Mouse (Mus musculus) MEL (cell line): ENCODE measurements around the gene Wasl. TPM values are rescaled to one million over a fixed set of nuclear protein-coding genes. Genes with fewer than 3 reads are reported as not detected.

ENCODE experiments used
- DNase-seq: peaks from one replicate; pipeline ENCODE4 v3.0.0; 2011; ENCODE audit warnings: low read depth, low spot score
- H3K27ac ChIP-seq: 2 replicates; pipeline ENCODE4 v1.5.1; 2012; ENCODE audit warnings: low read depth, mild to moderate bottlenecking, control low read depth, low read length, moderate library complexity; ENCODE audit not compliant: control insufficient read depth
- H3K27me3 ChIP-seq, 2 experiments: fragments of 150-350 bp in 1 of 2; sonication (generic) in 1 of 2; 2 replicates each; pipeline ENCODE4 v1.6.1; 2012; ENCODE audit warnings: low read length in 2 of 2, mild to moderate bottlenecking in 2 of 2, improper control_type of control experiment in 1 of 2, moderate library complexity in 1 of 2; ENCODE audit not compliant: insufficient read depth in 2 of 2, control insufficient read depth in 1 of 2
- H3K36me3 ChIP-seq, 2 experiments: 2 replicates each; pipeline ENCODE4 v1.6.1; 2012 to 2014; ENCODE audit warnings: low read length in 2 of 2, improper control_type of control experiment in 1 of 2, inconsistent platforms in 1 of 2, mild to moderate bottlenecking in 1 of 2; ENCODE audit not compliant: insufficient read depth in 2 of 2, control insufficient read depth in 1 of 2
- H3K4me1 ChIP-seq, 2 experiments: fragments of 150-350 bp in 1 of 2; sonication (generic) in 1 of 2; 2 replicates each; pipeline ENCODE4 v1.6.1; 2012; ENCODE audit warnings: low read length in 2 of 2, improper control_type of control experiment in 1 of 2, mild to moderate bottlenecking in 1 of 2; ENCODE audit not compliant: insufficient read depth in 2 of 2, control insufficient read depth in 1 of 2
- H3K4me3 ChIP-seq, 2 experiments: fragments of 150-350 bp in 1 of 2; sonication (generic) in 1 of 2; 2 replicates each; pipeline ENCODE4 v1.5.1; 2012; ENCODE audit warnings: low read depth in 2 of 2, low read length in 2 of 2, mild to moderate bottlenecking in 2 of 2, moderate library complexity in 2 of 2, control low read depth in 1 of 2, improper control_type of control experiment in 1 of 2; ENCODE audit not compliant: control insufficient read depth in 1 of 2, insufficient read depth in 1 of 2
- H3K79me2 ChIP-seq: 2 replicates; pipeline ENCODE4 v1.6.1; 2012; ENCODE audit warnings: mild to moderate bottlenecking, low read length, moderate library complexity; ENCODE audit not compliant: control insufficient read depth, poor library complexity, insufficient read depth
- H3K9ac ChIP-seq: 2 replicates; pipeline ENCODE4 v1.6.1; 2012; ENCODE audit warnings: low read depth, mild to moderate bottlenecking, control low read depth, low read length, moderate library complexity; ENCODE audit not compliant: control insufficient read depth, poor library complexity, severe bottlenecking
- H3K9me3 ChIP-seq: fragments of 150-350 bp; sonication (generic); replicated peaks from 2 replicates; pipeline ENCODE4 v1.6.1; 2012; ENCODE audit warnings: mild to moderate bottlenecking, low read length, improper control_type of control experiment, moderate library complexity; ENCODE audit not compliant: insufficient read depth
- CHD2 ChIP-seq: IDR thresholded peaks from 2 replicates; pipeline ENCODE4 v1.6.1; 2011; ENCODE audit warnings: low read length, improper control_type of control experiment
- CTCF ChIP-seq, 3 experiments: IDR thresholded peaks in 2 of 3; conservative IDR thresholded peaks in 1 of 3; 2 replicates each; pipeline ENCODE4 v1.5.1; 2011 to 2012; ENCODE audit warnings: low read length in 3 of 3, low read depth in 2 of 3, mild to moderate bottlenecking in 2 of 3, improper control_type of control experiment in 1 of 3, inconsistent platforms in 1 of 3, mixed read lengths in 1 of 3, moderate library complexity in 1 of 3; ENCODE audit not compliant: control insufficient read depth in 1 of 3, insufficient read depth in 1 of 3, poor library complexity in 1 of 3, severe bottlenecking in 1 of 3
- E2F4 ChIP-seq: IDR thresholded peaks from 2 replicates; pipeline ENCODE4 v1.6.1; 2011; ENCODE audit warnings: low read depth, low read length, improper control_type of control experiment, borderline replicate concordance
- ELF1 ChIP-seq: IDR thresholded peaks from 2 replicates; pipeline ENCODE4 v1.6.1; 2014; ENCODE audit warnings: low read depth, mild to moderate bottlenecking, inconsistent platforms, low read length, improper control_type of control experiment, moderate library complexity
- ETS1 ChIP-seq: IDR thresholded peaks from 2 replicates; pipeline ENCODE4 v1.6.1; 2012; ENCODE audit warnings: low read depth, mild to moderate bottlenecking, inconsistent platforms, low read length, improper control_type of control experiment, moderate library complexity
- HCFC1 ChIP-seq: IDR thresholded peaks from 2 replicates; pipeline ENCODE4 v1.6.1; 2012; ENCODE audit warnings: low read depth, mild to moderate bottlenecking, inconsistent platforms, low read length, improper control_type of control experiment, moderate library complexity
- JUND ChIP-seq: IDR thresholded peaks from 2 replicates; pipeline ENCODE4 v1.6.1; 2011; ENCODE audit warnings: low read depth, mild to moderate bottlenecking, improper control_type of control experiment, low read length
- KAT2A ChIP-seq: conservative IDR thresholded peaks from 2 replicates; pipeline ENCODE4 v1.6.1; 2012; ENCODE audit warnings: low read depth, low read length, improper control_type of control experiment, inconsistent platforms
- MAFK ChIP-seq: IDR thresholded peaks from 2 replicates; pipeline ENCODE4 v1.6.1; 2011; ENCODE audit warnings: low read depth, mild to moderate bottlenecking, low read length, improper control_type of control experiment, borderline replicate concordance
- MAZ ChIP-seq: IDR thresholded peaks from 2 replicates; pipeline ENCODE4 v1.6.1; 2012; ENCODE audit warnings: low read depth, mild to moderate bottlenecking, inconsistent platforms, low read length, improper control_type of control experiment
- MEF2A ChIP-seq: IDR thresholded peaks from 2 replicates; pipeline ENCODE4 v1.6.1; 2014; ENCODE audit warnings: low read depth, mild to moderate bottlenecking, inconsistent platforms, low read length, improper control_type of control experiment; ENCODE audit not compliant: poor library complexity, insufficient replicate concordance, severe bottlenecking; ENCODE audit errors: extremely low read depth
- MYB ChIP-seq: IDR thresholded peaks from 2 replicates; pipeline ENCODE4 v1.6.1; 2011; ENCODE audit warnings: mild to moderate bottlenecking, low read depth, low read length, improper control_type of control experiment
- NELFE ChIP-seq: IDR thresholded peaks from 2 replicates; pipeline ENCODE4 v1.6.1; 2011; ENCODE audit warnings: low read depth, low read length, improper control_type of control experiment
- POLR2AphosphoS2 ChIP-seq: IDR thresholded peaks from 2 replicates; pipeline ENCODE4 v1.6.1; 2011; ENCODE audit warnings: low read length, improper control_type of control experiment
- POLR2AphosphoS5 ChIP-seq: IDR thresholded peaks from 2 replicates; pipeline ENCODE4 v1.6.1; 2012; ENCODE audit warnings: low read depth, borderline replicate concordance, mild to moderate bottlenecking, inconsistent platforms, low read length, moderate library complexity, mixed read lengths
- RAD21 ChIP-seq: IDR thresholded peaks from 2 replicates; pipeline ENCODE4 v1.6.1; 2011; ENCODE audit warnings: mild to moderate bottlenecking, low read depth, low read length, improper control_type of control experiment
- SMC3 ChIP-seq: IDR thresholded peaks from 2 replicates; pipeline ENCODE4 v1.6.1; 2011; ENCODE audit warnings: low read depth, low read length, improper control_type of control experiment
- TBP ChIP-seq: IDR thresholded peaks from 2 replicates; pipeline ENCODE4 v1.8.0; 2011; ENCODE audit warnings: low read depth, low read length, improper control_type of control experiment
- TCF12 ChIP-seq: IDR thresholded peaks from 2 replicates; pipeline ENCODE4 v1.6.1; 2014; ENCODE audit warnings: low read depth, mild to moderate bottlenecking, inconsistent platforms, low read length, improper control_type of control experiment, moderate library complexity
- UBTF ChIP-seq: IDR thresholded peaks from 2 replicates; pipeline ENCODE4 v1.6.1; 2012; ENCODE audit warnings: low read depth, mild to moderate bottlenecking, inconsistent platforms, low read length, improper control_type of control experiment, moderate library complexity, borderline replicate concordance; ENCODE audit not compliant: insufficient read depth
- ZMIZ1 ChIP-seq: IDR thresholded peaks from 2 replicates; pipeline ENCODE4 v1.6.1; 2012; ENCODE audit warnings: low read depth, mild to moderate bottlenecking, inconsistent platforms, low read length, improper control_type of control experiment, moderate library complexity
- polyA plus RNA-seq, 2 experiments: library from polyadenylated mRNA; stranded (reverse) in 1 of 2; unstranded in 1 of 2; fragments of >175 nt in 1 of 2; fragments of >200 nt in 1 of 2; gene quantifications; 2 replicates each; pipeline versions ENCODE4 v1.2.1 to v1.2.4; 2012; ENCODE audit warnings: low replicate concordance in 2 of 2, low read depth in 1 of 2; ENCODE audit not compliant: insufficient read length in 2 of 2, insufficient read depth in 1 of 2, missing spikeins in 1 of 2
- total RNA-seq: library from RNA; depleted of rRNA; stranded (reverse); fragments of 300-350 nt; gene quantifications from 2 replicates; pipeline ENCODE4 v1.2.3, GENCODE M21; 2012

Wasl gene
- total and polyA plus RNA-seq, 3 experiments, result 4.3 to 33.3 (median 9.5) TPM

GRCm38 (mm10) chr6:24651538-24651937 lies 13.3 kb downstream of the Wasl start:
- peaks cover 46% of the 10 kb centered on the region for H3K79me2 ChIP-seq
- H3K27me3 ChIP-seq, result no peaks in the 10 kb centered on the region
- H3K36me3 ChIP-seq, result peaks cover 4 to 41% of the 10 kb centered on the region in 2 experiments; a peak in 3 of 4 replicates
- DNase-seq, result no peak
- H3K4me1 ChIP-seq, result peaks cover 15 to 26% of the 10 kb centered on the region in 2 experiments
- no peak overlapping the region for H3K27ac ChIP-seq
- TF ChIP-seq MEF2A (no peak), SMC3 (no peak), RAD21 (no peak)
- H3K9ac ChIP-seq, result no peak overlapping the region
- H3K9me3 ChIP-seq, result no peaks in the 10 kb centered on the region
- no peak overlapping the region for H3K4me3 ChIP-seq

GRCm38 (mm10) chr6:24650719-24651118 lies 14.1 kb downstream of the Wasl start:
- H3K9ac ChIP-seq, result no peak overlapping the region
- H3K4me1 ChIP-seq, result peaks cover 15 to 34% of the 10 kb centered on the region in 2 experiments
- DNase-seq, result no peak
- no peak for TF ChIP-seq HCFC1
- TF ChIP-seq NELFE, result no peak
- no peak for TF ChIP-seq TCF12
- TF ChIP-seq CHD2, result no peak
- no peak for TF ChIP-seq MYB
- TF ChIP-seq ZMIZ1, result no peak
- TF ChIP-seq ELF1, result no peak
- no peak for TF ChIP-seq KAT2A
- TF ChIP-seq ETS1, result no peak
- no peak for TF ChIP-seq POLR2AphosphoS2
- no peak for TF ChIP-seq JUND
- no peak for TF ChIP-seq MAFK
- TF ChIP-seq POLR2AphosphoS5, result no peak
- no peak for TF ChIP-seq CTCF (IDR thresholded peaks at IDR 0.05 in 2 of 3, conservative IDR thresholded peaks at IDR 0.05 in 1 of 3; ENCODE audit: control insufficient read depth in 1 of 3, insufficient read depth in 1 of 3, low read depth in 2 of 3, low read length in 3 of 3, poor library complexity in 1 of 3, severe bottlenecking in 1 of 3)
- no peak for TF ChIP-seq RAD21
- TF ChIP-seq TBP, result no peak
- no peak for TF ChIP-seq MEF2A
- no peak for TF ChIP-seq UBTF
- TF ChIP-seq MAZ, result no peak
- no peak for TF ChIP-seq E2F4
- no peak overlapping the region for H3K27ac ChIP-seq
- H3K36me3 ChIP-seq, result peaks cover 4 to 45% of the 10 kb centered on the region in 2 experiments; a peak in 3 of 4 replicates
- H3K27me3 ChIP-seq, result no peaks in the 10 kb centered on the region
- peaks cover 41% of the 10 kb centered on the region for H3K79me2 ChIP-seq
- H3K9me3 ChIP-seq, result no peaks in the 10 kb centered on the region
- H3K4me3 ChIP-seq, result no peak overlapping the region
